Mouse (Mus musculus) embryonic fibroblast, embryonic 13.5 days (primary cell): ENCODE data around the gene Nupl1. TPM values are rescaled to one million over a fixed set of nuclear protein-coding genes. Genes with fewer than 3 reads are reported as not detected.
A peak's percentile ranks its signal among the peaks of the same experiment; 100 is the strongest.

Experiments
- H3K27ac ChIP-seq: 2 replicates; pipeline ENCODE4 v1.5.1; 2012; ENCODE audit warnings: low read length, control low read depth, inconsistent platforms; ENCODE audit not compliant: insufficient read depth
- H3K4me1 ChIP-seq: 2 replicates; pipeline ENCODE4 v1.6.1; 2011; ENCODE audit warnings: low read length; ENCODE audit not compliant: control insufficient read depth, insufficient read depth
- H3K4me3 ChIP-seq: 2 replicates; pipeline ENCODE4 v1.5.1; 2011; ENCODE audit warnings: mild to moderate bottlenecking, control low read depth, low read length; ENCODE audit not compliant: insufficient read depth
- CTCF ChIP-seq: IDR thresholded peaks from 2 replicates; pipeline ENCODE4 v1.5.1; 2011; ENCODE audit warnings: mild to moderate bottlenecking, control low read depth, low read length, moderate library complexity, borderline replicate concordance; ENCODE audit not compliant: insufficient read depth
- POLR2A ChIP-seq: IDR thresholded peaks from 2 replicates; pipeline ENCODE4 v1.6.1; 2011; ENCODE audit warnings: low read depth, mild to moderate bottlenecking, control low read depth, low read length, moderate library complexity
- polyA plus RNA-seq: library from polyadenylated mRNA; stranded (reverse); fragments of >200 nt; gene quantifications from 2 replicates; pipeline ENCODE4 v1.2.4, GENCODE M21; 2011; ENCODE audit warnings: low read depth; ENCODE audit not compliant: missing spikeins, insufficient read length

Nupl1 gene
- polyA plus RNA-seq, 1 experiment, result not detected

- Histone ChIP-seq H3K4me3 (peak within 1 kb of the TSS; percentile 85), H3K4me1 (no peaks in the 10 kb centered on the region), H3K27ac (peak within 1 kb of the TSS; percentile 10)
- TF ChIP-seq CTCF (peak; percentile 94), POLR2A (peak; percentile 85)
Measured at GRCm38 (mm10) chr14:60264990-60265876, 14.0 kb upstream of the Nupl1 start, which contains the start of gene Mtmr6. TSS of gene Mtmr6 (plus strand) at chr14:60265228.

- Histone ChIP-seq H3K4me3 (no peak overlapping the region), H3K4me1 (no peaks in the 10 kb centered on the region), H3K27ac (no peak overlapping the region)
- TF ChIP-seq CTCF (no peak), POLR2A (no peak)
Measured at GRCm38 (mm10) chr14:60262316-60262715, 11.1 kb upstream of the Nupl1 start.

DNA sequence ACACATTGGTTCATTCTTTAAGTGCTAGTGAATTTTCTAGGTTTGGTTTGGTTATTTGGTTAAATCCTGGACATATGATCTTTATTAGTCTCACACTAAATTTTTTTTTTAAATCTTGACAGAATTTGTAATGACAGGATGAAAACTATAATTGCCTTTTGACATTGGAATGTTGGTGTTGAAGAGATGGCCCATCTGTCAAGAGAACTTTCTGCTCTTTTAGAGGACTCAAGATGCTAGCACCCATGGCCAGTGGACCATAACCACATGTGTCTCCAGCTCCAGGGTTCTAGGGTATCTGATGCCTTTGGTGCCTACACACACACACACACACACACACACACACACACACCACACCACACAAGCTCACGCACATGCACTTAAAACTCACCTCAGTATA is 6.6 kb upstream of the Nupl1 start:
- H3K4me1 ChIP-seq, result no peaks in the 10 kb centered on the region
- H3K27ac ChIP-seq, result no peak overlapping the region
- TF ChIP-seq POLR2A (no peak), CTCF (no peak)

DNA sequence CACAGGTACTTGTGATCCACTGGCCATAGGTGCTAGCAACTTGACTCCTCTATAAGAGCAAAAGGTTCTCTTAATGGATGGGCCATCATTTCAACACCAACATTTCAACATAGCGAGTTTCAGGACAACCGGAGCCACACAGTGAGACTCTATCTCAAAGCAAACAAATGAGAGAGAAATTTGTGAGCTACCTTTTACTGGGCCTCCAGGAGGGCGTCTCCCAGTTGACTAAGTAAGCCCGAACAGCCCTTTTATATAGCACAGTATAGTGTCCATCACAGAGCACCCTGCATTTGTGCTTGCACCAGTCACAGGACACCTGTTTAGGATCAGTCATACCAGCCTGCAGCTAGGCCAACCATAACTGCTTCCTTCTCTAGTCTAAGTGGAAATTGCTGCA is 5.9 kb upstream of the Nupl1 start:
- H3K27ac ChIP-seq, result no peak overlapping the region
- H3K4me1 ChIP-seq, result no peaks in the 10 kb centered on the region; the same call in 1 of the 2 replicates
- TF ChIP-seq CTCF (no peak), POLR2A (no peak)
- H3K4me3 ChIP-seq, result no peak overlapping the region

More for the DNA sequence above, 6.6 kb upstream of the Nupl1 start:
- H3K4me3 ChIP-seq, result no peak overlapping the region

DNA sequence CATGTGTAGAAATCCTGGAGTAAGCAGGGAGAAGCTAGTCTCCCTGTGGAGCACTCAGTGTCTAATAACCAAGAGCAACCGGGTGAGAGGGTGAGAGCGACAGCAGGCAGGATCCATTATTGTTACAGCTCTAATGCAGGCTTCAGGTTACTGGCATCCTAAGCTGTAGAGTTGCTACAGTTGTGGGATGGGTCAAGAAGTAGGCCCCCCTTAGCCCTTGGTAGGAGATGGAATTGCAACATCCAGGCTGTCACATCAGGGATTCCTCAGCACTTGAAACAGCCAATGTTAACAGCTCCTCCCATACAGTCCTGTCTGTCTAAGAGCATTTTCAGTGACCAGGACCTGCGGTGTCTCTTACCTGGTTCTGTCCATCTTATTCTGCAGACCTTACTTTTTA is 5.1 kb upstream of the Nupl1 start:
- no peak for TF ChIP-seq POLR2A
- no peak for TF ChIP-seq CTCF
- H3K4me3 ChIP-seq, result no peak overlapping the region
- no peaks in the 10 kb centered on the region; the same call in 1 of the 2 replicates for H3K4me1 ChIP-seq
- no peak overlapping the region for H3K27ac ChIP-seq

DNA sequence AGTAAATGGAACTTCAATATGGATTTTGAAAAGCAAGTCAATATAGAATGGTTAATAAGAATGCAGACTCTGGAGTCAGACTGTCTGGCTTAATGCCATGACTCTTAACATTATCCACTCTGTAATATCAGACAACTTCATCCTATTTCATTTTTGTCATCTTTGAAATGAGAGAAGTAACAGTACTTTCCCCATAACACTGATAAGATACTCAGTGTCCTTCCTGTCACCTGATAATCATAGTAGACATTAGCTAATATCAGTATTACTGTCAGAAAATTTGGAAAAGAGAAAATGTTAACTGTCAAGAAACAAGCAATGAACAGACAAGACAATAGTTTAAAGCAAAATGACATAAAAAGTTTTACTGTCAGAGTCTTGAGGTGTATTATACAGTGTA is 3.5 kb upstream of the Nupl1 start:
- Histone ChIP-seq H3K4me3 (no peak overlapping the region), H3K27ac (no peak overlapping the region), H3K4me1 (no peaks in the 10 kb centered on the region; the same call in 1 of the 2 replicates)
- no peak for TF ChIP-seq CTCF
- no peak for TF ChIP-seq POLR2A

DNA sequence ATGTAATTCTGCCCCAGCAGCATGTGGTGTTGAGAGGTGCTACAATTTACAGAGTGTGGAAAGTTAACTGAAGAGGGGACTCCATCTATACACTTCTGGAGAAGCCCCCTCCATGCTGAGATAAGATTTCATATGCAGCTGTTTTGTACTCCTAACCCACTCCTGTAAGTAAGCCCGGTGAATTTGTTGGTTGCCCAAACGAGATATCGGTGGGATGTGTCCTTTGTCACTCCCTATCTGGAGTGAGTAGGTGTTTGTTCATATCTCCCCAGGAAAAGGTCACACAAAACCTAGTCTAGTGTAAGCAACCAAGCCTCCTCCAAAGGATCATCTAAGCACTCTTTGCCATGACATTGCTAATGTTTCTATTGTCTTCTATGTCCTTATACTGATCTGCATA is 2.2 kb upstream of the Nupl1 start:
- TF ChIP-seq CTCF (no peak), POLR2A (no peak)

GRCm38 (mm10) chr14:60252004-60253000 is 1.1 kb upstream of the Nupl1 start:
- no peak for TF ChIP-seq CTCF
- TF ChIP-seq POLR2A, result no peak
- Histone ChIP-seq H3K27ac (peak overlapping the region; percentile 78), H3K4me1 (no peaks in the 10 kb centered on the region; the same call in 1 of the 2 replicates), H3K4me3 (peak overlapping the region; percentile 73)

More for the DNA sequence above, 2.2 kb upstream of the Nupl1 start:
- Histone ChIP-seq H3K4me3 (no peak overlapping the region), H3K4me1 (no peaks in the 10 kb centered on the region; the same call in 1 of the 2 replicates), H3K27ac (no peak overlapping the region)

- H3K27ac ChIP-seq, result peak overlapping the region; percentile 39
- no peaks in the 10 kb centered on the region; the same call in 1 of the 2 replicates for H3K4me1 ChIP-seq
- peak overlapping the region; percentile 83 for H3K4me3 ChIP-seq
- TF ChIP-seq CTCF (no peak), POLR2A (no peak)
Measured at GRCm38 (mm10) chr14:60250879-60251278, 352 bp downstream of the Nupl1 start.

GRCm38 (mm10) chr14:60250366-60250765 is 865 bp downstream of the Nupl1 start:
- TF ChIP-seq POLR2A (no peak), CTCF (no peak)
- no peaks in the 10 kb centered on the region; the same call in 1 of the 2 replicates for H3K4me1 ChIP-seq
- H3K4me3 ChIP-seq, result peak overlapping the region; percentile 83
- no peak overlapping the region for H3K27ac ChIP-seq
